Mouse (Mus musculus) midbrain, embryonic 10.5 days (tissue): Measurements from ENCODE around the gene Zkscan14. TPM values are rescaled to one million over a fixed set of nuclear protein-coding genes. Genes with fewer than 3 reads are reported as not detected.
"Not testable (repeated sequence)": the region's sequence is repeated elsewhere in the genome, so short reads cannot be mapped to it uniquely, and the experiment has no call there.

ENCODE experiments used
- DNase-seq: peaks from one replicate; pipeline ENCODE4 v3.0.0-alpha.2; 2017; ENCODE audit warnings: low spot score
- H3K27ac ChIP-seq: fragments of 300-500 bp; sonication (generic); replicated peaks from 2 replicates; pipeline ENCODE4 v1.5.1; 2016; ENCODE audit warnings: mild to moderate bottlenecking
- H3K27me3 ChIP-seq: fragments of 300-500 bp; sonication (generic); 2 replicates; pipeline ENCODE4 v1.6.1; 2016; ENCODE audit warnings: low read depth, mild to moderate bottlenecking; ENCODE audit not compliant: poor library complexity, severe bottlenecking
- H3K36me3 ChIP-seq: fragments of 300-500 bp; sonication (generic); 2 replicates; pipeline ENCODE4 v1.6.1; 2016; ENCODE audit warnings: mild to moderate bottlenecking, moderate library complexity
- H3K4me1 ChIP-seq: fragments of 300-500 bp; sonication (generic); 2 replicates; pipeline ENCODE4 v1.6.1; 2016
- H3K4me3 ChIP-seq: fragments of 300-500 bp; sonication (generic); 2 replicates; pipeline ENCODE4 v1.5.1; 2016; ENCODE audit warnings: mild to moderate bottlenecking, moderate library complexity
- H3K9me3 ChIP-seq: fragments of 300-500 bp; sonication (generic); replicated peaks from 2 replicates; pipeline ENCODE4 v1.6.1; 2016; ENCODE audit warnings: mild to moderate bottlenecking
- WGBS: fragments of 180-500 bp; shearing (Covaris S2); methylation state at CpG from one replicate; pipeline ENCODE4 v1.1.7; 2016; 5-methylcytosine and 5-hydroxymethylcytosine counted together
- polyA plus RNA-seq: library from polyadenylated mRNA; unstranded; fragments of >200 nt; fragmentation: Nextera tagmentation; extraction: Ambion mirVana; gene quantifications from 2 replicates; pipeline ENCODE4 v1.2.1, GENCODE M21; 2016

The Zkscan14 gene
- polyA plus RNA-seq, 1 experiment from 2014 or later, result 8.0 TPM

GRCm38 (mm10) chr5:145217746-145218145 lies 16.1 kb upstream of the Zkscan14 start:
- H3K36me3 ChIP-seq, result peaks cover 83% of the 10 kb centered on the region
- no peak for DNase-seq
- no peaks in the 10 kb centered on the region for H3K4me1 ChIP-seq
- no peak overlapping the region for H3K4me3 ChIP-seq
- no peaks in the 10 kb centered on the region for H3K9me3 ChIP-seq
- no peaks in the 10 kb centered on the region for H3K27me3 ChIP-seq
- 82% methylated on average over 6 of the region's 6 CpGs for WGBS
- H3K27ac ChIP-seq, result no peak overlapping the region

GRCm38 (mm10) chr5:145214679-145215078 lies 13.0 kb upstream of the Zkscan14 start:
- 70% methylated on average over 4 of the region's 4 CpGs for whole genome bisulfite sequencing
- H3K36me3 ChIP-seq, result peaks cover 84% of the 10 kb centered on the region

GRCm38 (mm10) chr5:145213505-145213904 lies 11.8 kb upstream of the Zkscan14 start:
- Histone ChIP-seq H3K36me3 (peaks cover 82% of the 10 kb centered on the region), H3K27me3 (no peaks in the 10 kb centered on the region), H3K9me3 (no peaks in the 10 kb centered on the region), H3K4me3 (no peak overlapping the region), H3K27ac (no peak overlapping the region), H3K4me1 (no peaks in the 10 kb centered on the region)
- WGBS, result 88% methylated on average over 3 of the region's 3 CpGs
- no peak for DNase-seq

More at GRCm38 (mm10) chr5:145214679-145215078, 13.0 kb upstream of the Zkscan14 start:
- no peak for DNase-seq
- Histone ChIP-seq H3K27ac (no peak overlapping the region), H3K4me1 (no peaks in the 10 kb centered on the region), H3K4me3 (no peak overlapping the region), H3K9me3 (no peaks in the 10 kb centered on the region), H3K27me3 (no peaks in the 10 kb centered on the region)

- H3K36me3 ChIP-seq, result peaks cover 84% of the 10 kb centered on the region
Measured at GRCm38 (mm10) chr5:145212216-145212615, 10.5 kb upstream of the Zkscan14 start.

GRCm38 (mm10) chr5:145211340-145211739 lies 9.7 kb upstream of the Zkscan14 start:
- no peak for DNase-seq
- peaks cover 91% of the 10 kb centered on the region for H3K36me3 ChIP-seq
- no peaks in the 10 kb centered on the region for H3K27me3 ChIP-seq
- H3K9me3 ChIP-seq, result no peaks in the 10 kb centered on the region
- no peak overlapping the region for H3K4me3 ChIP-seq
- no peaks in the 10 kb centered on the region for H3K4me1 ChIP-seq
- H3K27ac ChIP-seq, result no peak overlapping the region
- 94% methylated on average over 4 of the region's 4 CpGs for WGBS

More at GRCm38 (mm10) chr5:145212216-145212615, 10.5 kb upstream of the Zkscan14 start:
- H3K9me3 ChIP-seq, result no peaks in the 10 kb centered on the region
- no peaks in the 10 kb centered on the region for H3K27me3 ChIP-seq
- no peak overlapping the region for H3K27ac ChIP-seq
- no peak overlapping the region for H3K4me3 ChIP-seq
- 93% methylated on average over 4 of the region's 4 CpGs for WGBS
- DNase-seq, result no peak
- no peaks in the 10 kb centered on the region for H3K4me1 ChIP-seq

GRCm38 (mm10) chr5:145208391-145208790 lies 6.7 kb upstream of the Zkscan14 start:
- H3K4me3 ChIP-seq, H3K27ac ChIP-seq, H3K27me3 ChIP-seq, H3K9me3 ChIP-seq, DNase-seq: not testable (repeated sequence)
- H3K4me1 ChIP-seq, result peaks cover 16% of the 10 kb centered on the region
- H3K36me3 ChIP-seq, result peaks cover 66% of the 10 kb centered on the region
- 45% methylated on average over 11 of the region's 11 CpGs for WGBS

GRCm38 (mm10) chr5:145207954-145208353 lies 6.3 kb upstream of the Zkscan14 start:
- no peaks in the 10 kb centered on the region for H3K27me3 ChIP-seq
- H3K4me3 ChIP-seq, result no peak overlapping the region
- 89% methylated on average over 6 of the region's 6 CpGs for WGBS
- H3K27ac ChIP-seq, result no peak overlapping the region
- H3K9me3 ChIP-seq, result no peaks in the 10 kb centered on the region
- DNase-seq, result no peak
- H3K36me3 ChIP-seq, result peaks cover 62% of the 10 kb centered on the region
- peaks cover 16% of the 10 kb centered on the region for H3K4me1 ChIP-seq

- no peaks in the 10 kb centered on the region for H3K27me3 ChIP-seq
- H3K4me1 ChIP-seq, result peaks cover 16% of the 10 kb centered on the region
- H3K9me3 ChIP-seq, result no peaks in the 10 kb centered on the region
- no peak overlapping the region for H3K27ac ChIP-seq
- no peak overlapping the region for H3K4me3 ChIP-seq
- DNase-seq, result no peak
- H3K36me3 ChIP-seq, result peaks cover 56% of the 10 kb centered on the region
- WGBS, result 94% methylated on average over 6 of the region's 6 CpGs
Measured at GRCm38 (mm10) chr5:145207385-145207784, 5.7 kb upstream of the Zkscan14 start.

GRCm38 (mm10) chr5:145205041-145205440 lies 3.4 kb upstream of the Zkscan14 start:
- peaks cover 28% of the 10 kb centered on the region for H3K4me1 ChIP-seq
- H3K4me3 ChIP-seq, result peak overlapping the region; percentile 71
- DNase-seq, result no peak
- H3K27me3 ChIP-seq, result no peaks in the 10 kb centered on the region
- H3K27ac ChIP-seq, result no peak overlapping the region
- no peaks in the 10 kb centered on the region for H3K9me3 ChIP-seq
- H3K36me3 ChIP-seq, result peaks cover 32% of the 10 kb centered on the region
- WGBS, result 26% methylated on average over 9 of the region's 9 CpGs

- WGBS, result under 1% methylated on average over 22 of the region's 22 CpGs
- H3K9me3 ChIP-seq, result no peaks in the 10 kb centered on the region
- H3K36me3 ChIP-seq, result peaks cover 23% of the 10 kb centered on the region
- H3K4me1 ChIP-seq, result peaks cover 28% of the 10 kb centered on the region
- DNase-seq, result peak; percentile 98
- H3K27me3 ChIP-seq, result no peaks in the 10 kb centered on the region
- peak within 1 kb of the TSS; percentile 85 for H3K27ac ChIP-seq
- H3K4me3 ChIP-seq, result peak within 1 kb of the TSS; percentile 71
Measured at GRCm38 (mm10) chr5:145203936-145204691, 2.4 kb upstream of the Zkscan14 start, which contains the start of gene Zkscan5. Zkscan5 (plus strand) TSS chr5:145204562.

- no peaks in the 10 kb centered on the region for H3K9me3 ChIP-seq
- peaks cover 12% of the 10 kb centered on the region for H3K36me3 ChIP-seq
- H3K4me1 ChIP-seq, result peaks cover 28% of the 10 kb centered on the region
- H3K27me3 ChIP-seq, result no peaks in the 10 kb centered on the region
- H3K4me3 ChIP-seq, result no peak overlapping the region
- WGBS, result 50% methylated on average over 3 of the region's 3 CpGs
- DNase-seq, result no peak
- no peak overlapping the region for H3K27ac ChIP-seq
Measured at GRCm38 (mm10) chr5:145202446-145202845, 778 bp upstream of the Zkscan14 start.

GRCm38 (mm10) chr5:145200387-145200786 lies 1.3 kb downstream of the Zkscan14 start:
- H3K36me3 ChIP-seq, result peaks cover 10% of the 10 kb centered on the region
- no peak for DNase-seq
- WGBS, result 77% methylated on average over 7 of the region's 7 CpGs
- no peak overlapping the region for H3K27ac ChIP-seq
- peak overlapping the region; percentile 83 for H3K4me3 ChIP-seq
- H3K27me3 ChIP-seq, result no peaks in the 10 kb centered on the region
- peaks cover 21% of the 10 kb centered on the region for H3K4me1 ChIP-seq
- no peaks in the 10 kb centered on the region for H3K9me3 ChIP-seq

GRCm38 (mm10) chr5:145191962-145192361 lies 9.7 kb downstream of the Zkscan14 start, which contains the start of gene Atp5j2:
Atp5j2 (minus strand) TSS chr5:145192062.
- 78% methylated on average over 2 of the region's 2 CpGs for WGBS
- H3K9me3 ChIP-seq, result no peaks in the 10 kb centered on the region
- peak within 1 kb of the TSS; percentile 97 for H3K27ac ChIP-seq
- peak within 1 kb of the TSS; percentile 91 for H3K4me3 ChIP-seq
- peaks cover 49% of the 10 kb centered on the region for H3K36me3 ChIP-seq
- no peaks in the 10 kb centered on the region for H3K27me3 ChIP-seq
- DNase-seq, result no peak
- peaks cover 24% of the 10 kb centered on the region for H3K4me1 ChIP-seq
